Mouse (Mus musculus) kidney, adult 2 months (tissue): ENCODE data around the gene Eri3. TPM values are rescaled to one million over a fixed set of nuclear protein-coding genes. Genes with fewer than 3 reads are reported as not detected.

Source experiments
- DNase-seq: peaks from one replicate; pipeline ENCODE4 v3.0.0; 2021
- H3K27ac ChIP-seq: fragments of 200-500 bp; 2 replicates; pipeline ENCODE4 v1.5.1; 2012; ENCODE audit warnings: low read depth, low read length, control low read depth, inconsistent platforms; ENCODE audit not compliant: insufficient read depth
- H3K27me3 ChIP-seq: fragments of 200-500 bp; replicated peaks from 2 replicates; pipeline ENCODE4 v1.6.1; 2012; ENCODE audit warnings: mild to moderate bottlenecking, moderate library complexity, low read length, inconsistent platforms; ENCODE audit not compliant: control insufficient read depth, insufficient read depth
- H3K36me3 ChIP-seq: fragments of 200-500 bp; 2 replicates; pipeline ENCODE4 v1.6.1; 2012; ENCODE audit warnings: mild to moderate bottlenecking, moderate library complexity, low read length, inconsistent platforms; ENCODE audit not compliant: control insufficient read depth, insufficient read depth
- H3K4me1 ChIP-seq: fragments of 200-500 bp; 2 replicates; pipeline ENCODE4 v1.6.1; 2011; ENCODE audit warnings: low read length; ENCODE audit not compliant: control insufficient read depth, insufficient read depth
- H3K4me3 ChIP-seq: fragments of 200-500 bp; 2 replicates; pipeline ENCODE4 v1.5.1; 2011; ENCODE audit warnings: mild to moderate bottlenecking, low read depth, low read length, control low read depth; ENCODE audit not compliant: insufficient read depth
- CTCF ChIP-seq: fragments of 200-500 bp; conservative IDR thresholded peaks from 2 replicates; pipeline ENCODE4 v1.5.1; 2011; ENCODE audit warnings: low read depth, mild to moderate bottlenecking, control low read depth, low read length, moderate library complexity, mixed read lengths; ENCODE audit not compliant: insufficient read depth, insufficient read length
- POLR2A ChIP-seq: fragments of 200-500 bp; IDR thresholded peaks from one replicate; pipeline ENCODE4 v1.6.1; 2011; ENCODE audit warnings: low read depth, low read length, control low read depth
- WGBS: fragments of 180-500 bp; shearing (Covaris S2); methylation state at CpG from one replicate; pipeline ENCODE4 v1.1.7; 2018; 5-methylcytosine and 5-hydroxymethylcytosine counted together
- polyA plus RNA-seq: library from polyadenylated mRNA; depleted of rRNA; stranded (reverse); fragments of >200 nt; gene quantifications from 2 replicates; pipeline ENCODE4 v1.2.3, GENCODE M21; 2012

The Eri3 gene
- polyA plus RNA-seq, 1 experiment = 73.0 TPM

GRCm38 (mm10) chr4:117609371-117610039 is 59.3 kb downstream of the Eri3 start:
- Histone ChIP-seq H3K4me3 (no peak overlapping the region), H3K4me1 (no peaks in the 10 kb centered on the region), H3K36me3 (no peaks in the 10 kb centered on the region), H3K27me3 (no peaks in the 10 kb centered on the region), H3K27ac (no peak overlapping the region)
- DNase-seq = no peak
- TF ChIP-seq CTCF (no peak), POLR2A (no peak)
- WGBS = 81% methylated on average over 7 of the region's 7 CpGs

- TF ChIP-seq CTCF (no peak), POLR2A (no peak)
- no peak for DNase-seq
- Histone ChIP-seq H3K4me1 (no peaks in the 10 kb centered on the region), H3K36me3 (no peaks in the 10 kb centered on the region), H3K4me3 (no peak overlapping the region), H3K27ac (no peak overlapping the region), H3K27me3 (no peaks in the 10 kb centered on the region)
- WGBS = 46% methylated on average over 4 of the region's 4 CpGs
These were observed 61.2 kb downstream of the Eri3 start for GRCm38 (mm10) chr4:117611385-117611784.

- Histone ChIP-seq H3K4me3 (no peak overlapping the region), H3K36me3 (no peaks in the 10 kb centered on the region)
- WGBS = 43% methylated on average over 2 of the region's 2 CpGs
These were observed 61.6 kb downstream of the Eri3 start for GRCm38 (mm10) chr4:117611814-117612213.

GRCm38 (mm10) chr4:117612713-117613112 is 62.5 kb downstream of the Eri3 start:
- Histone ChIP-seq H3K36me3 (no peaks in the 10 kb centered on the region), H3K4me3 (no peak overlapping the region), H3K27me3 (no peaks in the 10 kb centered on the region), H3K4me1 (no peaks in the 10 kb centered on the region), H3K27ac (no peak overlapping the region)
- TF ChIP-seq CTCF (no peak), POLR2A (no peak)
- DNase-seq = no peak
- WGBS = 95% methylated on average over 5 of the region's 5 CpGs

More at GRCm38 (mm10) chr4:117611814-117612213, 61.6 kb downstream of the Eri3 start:
- no peak for DNase-seq
- no peak for TF ChIP-seq POLR2A
- TF ChIP-seq CTCF = no peak
- Histone ChIP-seq H3K27me3 (no peaks in the 10 kb centered on the region), H3K27ac (no peak overlapping the region), H3K4me1 (no peaks in the 10 kb centered on the region)

GRCm38 (mm10) chr4:117613153-117613773 is 63.1 kb downstream of the Eri3 start:
- no peaks in the 10 kb centered on the region for H3K36me3 ChIP-seq
- DNase-seq = no peak
- 75% methylated on average over 4 of the region's 4 CpGs for WGBS
- no peak overlapping the region for H3K27ac ChIP-seq
- no peak overlapping the region for H3K4me3 ChIP-seq
- no peaks in the 10 kb centered on the region for H3K4me1 ChIP-seq
- H3K27me3 ChIP-seq = no peaks in the 10 kb centered on the region
- TF ChIP-seq POLR2A = no peak
- TF ChIP-seq CTCF = no peak

- TF ChIP-seq POLR2A (no peak), CTCF (no peak)
- Histone ChIP-seq H3K4me3 (no peak overlapping the region), H3K4me1 (no peaks in the 10 kb centered on the region), H3K36me3 (no peaks in the 10 kb centered on the region), H3K27me3 (no peaks in the 10 kb centered on the region), H3K27ac (no peak overlapping the region)
- no peak for DNase-seq
- 90% methylated on average over 4 of the region's 4 CpGs for WGBS
These were observed 66.4 kb downstream of the Eri3 start for GRCm38 (mm10) chr4:117616600-117616999.

GRCm38 (mm10) chr4:117622270-117622669 is 72.1 kb downstream of the Eri3 start:
- 95% methylated on average over 5 of the region's 5 CpGs for WGBS
- Histone ChIP-seq H3K27ac (no peak overlapping the region), H3K36me3 (no peaks in the 10 kb centered on the region), H3K4me1 (no peaks in the 10 kb centered on the region), H3K4me3 (no peak overlapping the region), H3K27me3 (no peaks in the 10 kb centered on the region)
- no peak for DNase-seq
- TF ChIP-seq POLR2A (no peak), CTCF (no peak)
